Mouse (Mus musculus): ENCODE measurements around the gene Col17a1.

The Col17a1 gene

DNA sequence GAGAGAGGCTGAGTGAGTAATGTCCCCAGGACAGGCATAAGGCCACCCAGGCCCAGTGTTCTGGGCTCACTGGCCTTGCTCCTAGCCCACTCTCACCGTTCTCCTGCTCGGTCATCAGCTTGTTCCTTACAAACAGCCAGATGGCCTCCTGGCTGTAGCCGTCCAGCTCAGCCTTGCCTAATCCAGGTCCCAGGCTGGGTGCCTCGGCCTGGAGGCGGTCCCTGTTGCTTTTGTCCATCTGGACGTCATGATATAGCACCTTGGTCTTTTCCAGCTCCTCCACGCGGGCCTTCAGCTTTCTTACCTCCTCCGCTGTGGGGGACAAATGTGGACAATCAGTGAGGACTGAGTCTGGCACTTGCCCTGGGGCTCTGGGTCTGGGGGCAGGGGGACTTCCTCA, 23.5 kb downstream of the Col17a1 start:
- no peak for DNase-seq (ENCODE audit: extremely low spot score, low read depth, low spot score)

GRCm38 (mm10) chr19:47667601-47668000, 24.3 kb downstream of the Col17a1 start:
- DNase-seq (ENCODE audit: extremely low spot score, low read depth, low spot score) = no peak

DNA sequence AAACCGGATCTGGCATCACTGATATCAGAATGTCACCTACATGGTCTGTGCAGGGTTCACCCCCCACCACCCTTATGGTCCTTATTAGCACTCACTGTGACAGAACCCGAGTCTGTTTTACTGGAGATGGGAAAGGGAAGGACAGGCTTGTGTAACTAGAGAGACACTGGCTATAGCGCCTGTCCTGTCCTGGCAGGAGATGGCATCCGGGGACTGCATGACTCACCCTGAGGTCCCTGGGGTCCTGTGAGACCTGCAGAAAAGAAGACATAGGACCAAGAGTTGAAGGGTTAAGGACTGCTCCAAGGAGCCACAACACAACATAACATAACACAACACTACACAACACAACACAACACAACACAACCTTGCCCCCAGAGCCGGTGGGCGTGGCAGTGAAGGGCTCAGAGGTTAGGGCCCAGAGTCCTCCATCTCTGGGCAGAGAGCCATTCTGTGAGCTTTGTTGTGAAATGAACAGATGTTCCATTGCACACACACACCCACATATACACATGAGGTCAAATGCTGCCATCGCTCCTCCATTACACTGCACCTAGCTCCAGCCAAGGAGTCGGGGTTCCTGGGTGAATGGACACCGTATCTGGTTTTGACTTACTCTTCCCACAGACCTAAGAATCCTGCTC, 32.0 kb downstream of the Col17a1 start:
- DNase-seq (ENCODE audit: extremely low spot score, low read depth, low spot score) = no peak

- peak; percentile 12 for DNase-seq (ENCODE audit: extremely low spot score, low read depth, low spot score)
Measured at GRCm38 (mm10) chr19:47658914-47659535, 32.9 kb downstream of the Col17a1 start.

DNA sequence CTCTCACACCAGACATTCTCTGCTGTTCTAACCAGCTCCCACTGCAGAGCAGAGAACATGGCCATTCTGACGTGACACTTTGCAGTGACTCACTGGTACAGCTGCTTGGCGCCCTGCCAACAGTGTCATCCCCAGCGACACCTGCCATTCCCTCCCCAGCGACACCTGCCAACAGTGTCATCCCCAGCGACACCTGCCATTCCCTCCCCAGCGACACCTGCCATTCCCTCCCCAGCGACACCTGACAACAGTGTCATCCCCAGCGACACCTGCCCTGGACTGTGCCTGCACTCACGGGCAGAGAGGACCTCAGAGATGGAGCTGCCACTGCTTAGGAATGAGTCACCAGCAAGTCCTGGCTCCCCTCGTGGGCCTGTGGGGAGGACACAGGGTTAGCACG, 37.0 kb downstream of the Col17a1 start:
- no peak for DNase-seq (ENCODE audit: extremely low spot score, low read depth, low spot score)

GRCm38 (mm10) chr19:47653173-47653572, 38.7 kb downstream of the Col17a1 start:
- DNase-seq (ENCODE audit: extremely low spot score, low read depth, low spot score) = no peak

- DNase-seq (ENCODE audit: extremely low spot score, low read depth, low spot score) = no peak
Measured at GRCm38 (mm10) chr19:47652255-47652654, 39.6 kb downstream of the Col17a1 start.

DNA sequence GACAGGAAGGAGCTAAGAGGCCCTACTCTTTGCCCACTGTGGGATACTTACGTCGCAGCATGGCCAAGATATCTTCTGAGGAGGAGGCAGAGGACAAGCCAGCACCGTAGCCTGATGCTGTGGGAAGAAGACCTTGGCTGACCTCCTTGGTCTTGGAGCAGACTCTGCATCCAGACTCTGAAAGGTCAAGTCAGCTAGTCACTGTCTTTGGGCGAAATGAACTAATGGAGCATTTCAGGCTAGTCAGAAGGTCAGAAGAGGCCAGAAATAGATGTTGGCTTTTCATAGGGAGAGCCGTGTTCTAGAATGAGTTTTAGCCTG, 40.8 kb downstream of the Col17a1 start:
- no peak for DNase-seq (ENCODE audit: extremely low spot score, low read depth, low spot score)

- DNase-seq (ENCODE audit: extremely low spot score, low read depth, low spot score) = no peak
Measured at GRCm38 (mm10) chr19:47650366-47651159, 41.3 kb downstream of the Col17a1 start.

- no peak for DNase-seq (ENCODE audit: extremely low spot score, low read depth, low spot score)
Measured at GRCm38 (mm10) chr19:47649071-47649470, 42.8 kb downstream of the Col17a1 start.

GRCm38 (mm10) chr19:47646508-47647120, 45.3 kb downstream of the Col17a1 start:
- DNase-seq (ENCODE audit: extremely low spot score, low read depth, low spot score) = no peak

DNA sequence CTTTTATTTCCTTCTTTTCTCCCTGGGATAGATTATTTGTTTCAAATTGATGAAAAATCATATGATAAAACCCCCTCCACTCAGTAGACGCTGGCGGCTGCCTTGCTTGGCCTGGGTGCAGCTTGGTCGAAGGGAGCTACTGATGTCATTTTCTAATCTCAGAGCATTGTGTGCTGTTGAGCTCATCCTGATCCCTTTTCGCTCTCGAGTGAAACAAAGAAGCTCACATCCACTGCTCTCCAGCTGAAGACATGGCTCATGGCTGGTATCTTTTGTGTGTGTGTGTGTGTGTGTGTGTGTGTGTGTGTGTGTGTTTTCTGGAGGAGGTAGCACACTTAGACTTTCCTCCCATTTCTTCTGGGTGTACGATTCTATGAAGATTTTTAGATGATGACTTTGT, 46.3 kb downstream of the Col17a1 start:
- no peak for DNase-seq (ENCODE audit: extremely low spot score, low read depth, low spot score)

GRCm38 (mm10) chr19:47643910-47644309, 48.0 kb downstream of the Col17a1 start:
- no peak for DNase-seq (ENCODE audit: extremely low spot score, low read depth, low spot score)

GRCm38 (mm10) chr19:47635380-47635779, 56.5 kb downstream of the Col17a1 start:
- no peak for DNase-seq (ENCODE audit: extremely low spot score, low read depth, low spot score)

DNA sequence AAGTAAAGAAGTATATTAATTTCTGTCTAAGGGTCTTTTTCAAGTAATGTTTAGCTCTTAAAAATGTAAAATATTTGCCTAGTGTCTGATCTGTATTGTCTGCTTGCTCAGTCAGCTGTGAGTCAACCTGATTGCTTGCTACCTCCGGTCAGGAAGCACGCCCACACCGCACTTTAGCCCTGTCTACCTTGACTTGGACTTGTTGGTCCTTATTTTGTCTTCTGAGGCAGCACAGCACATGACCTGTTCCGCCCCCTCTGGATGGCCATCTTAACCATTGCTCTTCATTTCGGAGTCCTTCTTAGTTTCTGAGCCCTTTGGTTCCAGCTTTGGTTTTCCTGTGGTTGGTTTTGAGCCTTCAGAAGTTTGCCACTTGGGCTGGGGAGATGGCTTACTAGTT, 60.1 kb downstream of the Col17a1 start:
- DNase-seq (ENCODE audit: extremely low spot score, low read depth, low spot score) = no peak

- no peak for DNase-seq (ENCODE audit: extremely low spot score, low read depth, low spot score)
Measured at GRCm38 (mm10) chr19:47630381-47630780, 61.5 kb downstream of the Col17a1 start.

DNA sequence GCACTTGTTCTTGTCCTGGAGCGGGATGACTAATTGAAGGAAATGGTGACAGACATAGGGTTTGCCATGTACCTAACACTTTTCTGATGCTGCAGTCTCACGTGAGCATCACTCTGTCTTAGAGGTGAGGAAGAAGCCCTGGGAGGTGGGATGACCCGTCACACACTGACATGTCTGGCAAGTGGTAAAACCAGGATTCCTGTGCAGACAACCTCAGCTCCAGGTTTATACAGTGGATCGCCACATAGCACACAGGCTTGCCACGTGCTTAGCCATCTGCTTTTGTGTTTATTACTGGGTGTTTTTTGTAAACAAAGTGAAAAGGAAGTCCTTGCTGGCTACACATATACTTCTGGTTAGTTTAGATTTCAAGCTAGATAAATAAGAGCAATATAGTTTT, 62.8 kb downstream of the Col17a1 start:
- no peak for DNase-seq (ENCODE audit: extremely low spot score, low read depth, low spot score)

DNA sequence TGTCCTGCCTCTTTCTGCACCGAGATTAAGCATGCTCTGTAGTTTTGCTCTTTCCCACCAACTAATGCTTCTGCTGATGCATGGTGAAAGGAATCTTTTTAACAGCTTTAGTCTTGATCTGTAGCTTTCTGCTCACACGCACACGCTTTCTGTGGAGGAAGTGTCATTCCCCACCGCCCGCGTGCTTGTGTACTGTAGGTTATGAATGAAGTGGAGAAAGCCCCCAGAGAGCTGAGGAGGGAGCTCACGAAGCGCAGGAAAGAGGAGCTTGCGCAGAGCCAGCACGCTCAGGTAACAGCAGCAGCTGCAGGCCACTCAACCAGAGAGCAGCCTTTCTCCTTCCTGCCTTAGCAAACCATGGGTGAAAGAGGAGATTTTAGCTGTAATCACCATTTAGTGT, 64.4 kb downstream of the Col17a1 start:
- no peak for DNase-seq (ENCODE audit: extremely low spot score, low read depth, low spot score)

- no peak for DNase-seq (ENCODE audit: extremely low spot score, low read depth, low spot score)
Measured at GRCm38 (mm10) chr19:47624940-47625711, 66.8 kb downstream of the Col17a1 start.

GRCm38 (mm10) chr19:47621478-47621877, 70.4 kb downstream of the Col17a1 start:
- DNase-seq (ENCODE audit: extremely low spot score, low read depth, low spot score) = no peak

DNA sequence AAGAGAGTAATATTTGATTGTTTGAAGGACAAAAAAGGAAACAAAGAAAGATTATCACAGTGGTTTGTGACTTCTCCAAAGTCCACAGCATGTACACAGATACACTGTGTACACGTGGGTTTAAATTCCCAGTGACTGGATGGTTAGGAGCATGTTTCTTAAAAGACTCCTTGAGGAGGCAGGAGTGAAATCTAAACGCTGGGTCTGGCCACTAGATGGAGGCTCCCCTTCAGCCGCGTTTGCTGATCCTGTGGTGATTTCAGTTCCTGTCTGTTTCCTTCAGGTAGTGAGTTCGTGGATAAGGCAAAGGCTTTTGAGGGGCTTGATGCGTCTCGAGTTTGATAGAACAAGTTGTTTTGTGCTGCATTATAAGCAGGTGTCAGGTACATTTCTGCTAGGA, 78.5 kb downstream of the Col17a1 start:
- no peak for DNase-seq (ENCODE audit: extremely low spot score, low read depth, low spot score)

Data from hindlimb bud, embryonic 11.5 days (tissue).